Mouse (Mus musculus) gonadal fat pad, adult 2 months (tissue): ENCODE results near the gene Gm45062. TPM values are rescaled to one million over a fixed set of nuclear protein-coding genes. Genes with fewer than 3 reads are reported as not detected.

Experiments
- DNase-seq: peaks from one replicate; pipeline ENCODE4 v3.0.0-alpha.2; 2012; ENCODE audit warnings: low read depth
- polyA plus RNA-seq: library from polyadenylated mRNA; depleted of rRNA; stranded (reverse); fragments of >200 nt; gene quantifications from 2 replicates; pipeline ENCODE4 v1.2.3, GENCODE M21; 2012; rRNA removed

Gm45062 gene
- 0.63 and 1.5 TPM in 2 replicates for polyA plus RNA-seq

- DNase-seq, result peak; percentile 66
Observed at GRCm38 (mm10) chr6:8259004-8259666, at the start of gene Gm45062, which contains the start of the genes Rpa3 and Umad1. TSS of gene Gm45062 (plus strand) at chr6:8259450. TSS of gene Rpa3 (minus strand) at chr6:8259173. TSS of gene Umad1 (plus strand) at chr6:8259288.

- no peak for DNase-seq
Observed at GRCm38 (mm10) chr6:8209866-8210186, 49.4 kb upstream of the Gm45062 start.

- no peak for DNase-seq
Observed at GRCm38 (mm10) chr6:8210661-8211060, 48.6 kb upstream of the Gm45062 start.

GRCm38 (mm10) chr6:8227035-8227434 is 32.2 kb upstream of the Gm45062 start:
- no peak for DNase-seq

GRCm38 (mm10) chr6:8228596-8228995 is 30.7 kb upstream of the Gm45062 start:
- no peak for DNase-seq

GRCm38 (mm10) chr6:8258316-8258715 is 934 bp upstream of the Gm45062 start:
- DNase-seq, result no peak

- no peak for DNase-seq
Observed at GRCm38 (mm10) chr6:8259667-8260044, 406 bp downstream of the Gm45062 start.

- no peak for DNase-seq
Observed at GRCm38 (mm10) chr6:8271047-8271446, 11.8 kb downstream of the Gm45062 start.

- no peak for DNase-seq
Observed at GRCm38 (mm10) chr6:8274387-8275054, 15.3 kb downstream of the Gm45062 start.

GRCm38 (mm10) chr6:8275098-8275497 is 15.8 kb downstream of the Gm45062 start:
- DNase-seq, result no peak

GRCm38 (mm10) chr6:8276431-8276830 is 17.2 kb downstream of the Gm45062 start:
- no peak for DNase-seq

- DNase-seq, result no peak
Observed at GRCm38 (mm10) chr6:8278426-8279002, 19.3 kb downstream of the Gm45062 start.

- DNase-seq, result no peak
Observed at GRCm38 (mm10) chr6:8283255-8283654, 24.0 kb downstream of the Gm45062 start.

- no peak for DNase-seq
Observed at GRCm38 (mm10) chr6:8285401-8285960, 26.2 kb downstream of the Gm45062 start.

GRCm38 (mm10) chr6:8286146-8286545 is 26.9 kb downstream of the Gm45062 start:
- DNase-seq, result no peak

- DNase-seq, result no peak
Observed at GRCm38 (mm10) chr6:8288755-8289580, 29.7 kb downstream of the Gm45062 start.

GRCm38 (mm10) chr6:8294048-8294784 is 35.0 kb downstream of the Gm45062 start:
- no peak for DNase-seq

GRCm38 (mm10) chr6:8299066-8299863 is 40.0 kb downstream of the Gm45062 start:
- no peak for DNase-seq

GRCm38 (mm10) chr6:8307878-8308775 is 48.9 kb downstream of the Gm45062 start:
- no peak for DNase-seq
